Mouse (Mus musculus) forebrain, embryonic 16.5 days (tissue): ENCODE measurements at regions not wholly inside any gene's neighbourhood (a gene's known extent, or its start where the extent isn't known, plus 50 kb on each side); places are given as distances from the start of the nearest gene placed in this dataset.

Experiments used
- ATAC-seq: fragments of 200-750 bp; cut with Nextera tagmentation; 2 replicates; pipeline ENCODE4 v1.8.0; 2017; ENCODE audit warnings: mild to moderate bottlenecking, moderate library complexity
- H3K27ac ChIP-seq: fragments of 300-500 bp; sonication (generic); 2 replicates; pipeline ENCODE4 v1.5.1; 2014; ENCODE audit warnings: low read length, control low read depth
- H3K27me3 ChIP-seq: fragments of 300-500 bp; sonication (generic); replicated peaks from 2 replicates; pipeline ENCODE4 v1.6.1; 2014; ENCODE audit warnings: low read length; ENCODE audit not compliant: control insufficient read depth, insufficient read depth
- H3K36me3 ChIP-seq: fragments of 300-500 bp; sonication (generic); 2 replicates; pipeline ENCODE4 v1.6.1; 2014; ENCODE audit not compliant: control insufficient read depth, insufficient read depth
- H3K4me1 ChIP-seq: fragments of 300-500 bp; sonication (generic); replicated peaks from 2 replicates; pipeline ENCODE4 v1.6.1; 2014; ENCODE audit warnings: low read length; ENCODE audit not compliant: control insufficient read depth, insufficient read depth
- H3K4me2 ChIP-seq: fragments of 300-500 bp; sonication (generic); 2 replicates; pipeline ENCODE4 v1.6.1; 2014; ENCODE audit warnings: mild to moderate bottlenecking, low read length, control low read depth
- H3K4me3 ChIP-seq: fragments of 300-500 bp; sonication (generic); replicated peaks from 2 replicates; pipeline ENCODE4 v1.5.1; 2014; ENCODE audit warnings: mild to moderate bottlenecking, low read length, control low read depth
- H3K9ac ChIP-seq: fragments of 300-500 bp; sonication (generic); replicated peaks from 2 replicates; pipeline ENCODE4 v1.6.1; 2014; ENCODE audit warnings: low read depth, low read length, control low read depth
- H3K9me3 ChIP-seq: fragments of 300-500 bp; sonication (generic); 2 replicates; pipeline ENCODE4 v1.6.1; 2016; ENCODE audit warnings: low read length; ENCODE audit not compliant: control insufficient read depth
- WGBS: fragments of 180-500 bp; shearing (Covaris S2); extraction: QIAGEN DNeasy Blood & Tissue Kit; methylation state at CpG from one replicate; pipeline ENCODE4 v1.1.7; 2014; 5-methylcytosine and 5-hydroxymethylcytosine counted together

DNA sequence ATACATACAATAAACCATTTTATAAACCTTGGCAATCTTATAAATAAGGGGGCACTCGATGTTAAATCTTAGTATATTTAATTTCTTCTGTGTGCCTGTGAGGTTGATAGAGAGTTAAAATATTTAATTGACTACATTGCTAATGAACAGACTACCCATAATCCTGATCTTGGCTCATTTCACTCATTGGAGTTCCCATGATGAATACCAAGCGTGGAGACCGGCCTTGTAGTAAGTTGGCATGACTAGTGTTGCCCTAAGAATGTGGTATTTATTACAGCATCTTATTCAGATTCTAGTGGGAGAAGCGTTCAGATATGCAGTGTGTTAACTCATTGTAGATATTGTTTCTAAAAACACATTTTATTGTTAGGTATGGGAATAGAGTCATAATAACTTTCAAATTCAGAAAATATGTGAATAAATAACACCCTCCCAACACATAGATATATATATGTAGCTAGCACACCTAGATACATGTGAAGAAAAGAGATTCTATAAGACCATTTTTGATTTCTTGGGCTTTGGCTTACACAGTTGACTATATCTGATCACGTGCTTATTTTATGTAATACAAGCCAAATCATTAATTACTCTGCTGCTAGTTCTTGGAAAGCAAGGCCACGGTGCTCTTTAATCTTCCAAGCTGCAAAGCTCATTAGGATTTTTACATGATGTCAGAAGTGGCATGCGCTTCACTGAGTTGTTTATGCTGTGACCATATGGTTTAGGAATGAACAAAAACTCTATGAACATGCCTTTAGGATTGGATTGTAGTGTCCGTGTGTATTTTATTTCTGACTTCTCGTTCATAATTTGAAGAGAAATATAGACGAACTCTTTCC is 232.0 kb downstream of the Mef2c start:
- WGBS = 6% methylated on average over 10 of the region's 10 CpGs
- no peaks in the 10 kb centered on the region for H3K9me3 ChIP-seq
- no peaks in the 10 kb centered on the region for H3K27me3 ChIP-seq
- peak overlapping the region; percentile 93 for H3K27ac ChIP-seq
- H3K4me1 ChIP-seq = no peaks in the 10 kb centered on the region
- peak overlapping the region; percentile 48 for H3K4me3 ChIP-seq
- H3K4me2 ChIP-seq = peak overlapping the region; percentile 66
- H3K9ac ChIP-seq = peak overlapping the region; percentile 65
- 0 out of 2 replicates have a peak, but pooled peaks cover 8% of the 10 kb centered on the region for H3K36me3 ChIP-seq
- ATAC-seq = 0 out of 2 replicates have a peak, but pooled peaks have one; percentile 1

DNA sequence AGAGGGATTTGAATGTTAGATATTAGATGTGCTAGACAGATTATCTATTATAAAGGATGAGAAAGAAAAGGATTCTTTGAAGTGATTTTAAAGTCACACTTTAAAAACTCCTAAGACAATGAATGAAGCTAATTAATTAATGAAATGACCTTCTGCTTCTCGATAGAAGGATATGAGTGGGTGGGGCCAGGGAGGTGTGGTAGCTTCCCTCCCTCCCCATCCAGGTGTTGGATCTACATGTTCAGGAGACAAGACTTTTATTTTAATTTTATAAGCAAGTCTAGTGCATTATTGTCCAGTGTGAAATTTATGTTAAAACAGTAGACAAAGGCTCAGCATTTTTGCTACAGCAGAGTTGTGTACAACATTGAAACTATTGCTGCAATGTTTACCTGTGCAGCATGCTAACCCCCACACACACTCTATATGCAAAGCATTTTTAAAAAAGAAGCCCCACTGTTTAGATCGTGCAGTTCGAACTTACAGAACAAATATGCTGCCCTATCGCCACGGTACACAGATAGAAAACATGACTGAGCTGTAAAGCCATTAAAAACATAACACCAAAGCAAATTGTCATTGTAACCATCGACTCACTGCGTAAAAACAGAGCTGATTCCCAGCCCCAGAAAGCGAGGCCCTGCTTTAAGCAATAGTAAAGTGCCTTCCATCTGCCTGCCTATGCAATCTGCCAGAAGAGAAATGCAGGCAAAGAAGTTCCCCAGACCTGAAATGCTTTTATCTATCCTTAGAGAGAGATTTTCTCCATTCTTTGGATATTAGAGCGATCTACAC is 233.4 kb downstream of the Mef2c start:
- Histone ChIP-seq H3K36me3 (0 out of 2 replicates have a peak, but pooled peaks cover 11% of the 10 kb centered on the region), H3K9me3 (no peaks in the 10 kb centered on the region), H3K9ac (peak overlapping the region; percentile 82), H3K27ac (peak overlapping the region; percentile 98), H3K4me2 (peak overlapping the region; percentile 84), H3K4me1 (0 out of 2 replicates have a peak, but pooled peaks cover 2% of the 10 kb centered on the region), H3K27me3 (no peaks in the 10 kb centered on the region), H3K4me3 (peak overlapping the region; percentile 67)
- ATAC-seq = no peak
- WGBS = 0% methylated on average over 9 of the region's 9 CpGs

DNA sequence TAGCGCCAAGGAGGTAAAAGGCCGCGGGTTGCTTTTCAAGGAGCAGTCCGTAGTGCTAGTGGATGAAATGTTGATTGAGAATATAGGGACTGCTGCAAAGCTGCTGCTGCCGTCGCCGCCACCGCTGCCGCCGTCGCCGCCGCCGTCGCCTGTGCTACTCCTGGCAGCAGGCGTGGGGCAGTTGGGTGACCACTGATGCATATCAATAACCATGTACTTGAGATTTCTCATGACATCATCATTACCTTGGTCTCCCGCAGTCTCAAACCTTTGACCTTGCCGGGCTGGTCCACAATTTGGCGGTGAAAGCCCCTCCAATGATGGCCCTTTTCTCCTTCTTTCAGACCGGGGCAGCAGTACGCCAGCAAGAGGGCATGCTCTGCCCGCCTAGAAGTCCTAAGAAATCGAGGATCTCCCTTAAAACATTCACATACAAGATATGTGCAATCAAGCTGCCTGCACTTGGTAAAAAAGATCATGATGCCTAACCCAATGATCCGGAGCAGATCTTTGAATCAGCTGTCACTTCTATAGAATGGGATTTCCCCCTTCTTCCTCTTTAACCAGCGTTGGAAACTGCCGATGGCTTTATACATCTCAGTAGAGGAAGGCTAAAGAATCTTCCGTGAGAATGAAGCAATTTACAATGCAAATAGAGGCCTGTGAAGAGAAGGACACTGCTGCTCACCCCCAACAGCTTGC is 234.1 kb downstream of the Mef2c start:
- 0 out of 2 replicates have a peak, but pooled peaks cover 11% of the 10 kb centered on the region for H3K36me3 ChIP-seq
- H3K27me3 ChIP-seq = no peaks in the 10 kb centered on the region
- peak overlapping the region; percentile 84 for H3K4me2 ChIP-seq
- WGBS = under 1% methylated on average over 27 of the region's 27 CpGs
- no peaks in the 10 kb centered on the region for H3K9me3 ChIP-seq
- peak overlapping the region; percentile 82 for H3K9ac ChIP-seq
- no peak for ATAC-seq
- peak overlapping the region; percentile 98 for H3K27ac ChIP-seq
- peak overlapping the region; percentile 67 for H3K4me3 ChIP-seq
- 0 out of 2 replicates have a peak, but pooled peaks cover 2% of the 10 kb centered on the region for H3K4me1 ChIP-seq

DNA sequence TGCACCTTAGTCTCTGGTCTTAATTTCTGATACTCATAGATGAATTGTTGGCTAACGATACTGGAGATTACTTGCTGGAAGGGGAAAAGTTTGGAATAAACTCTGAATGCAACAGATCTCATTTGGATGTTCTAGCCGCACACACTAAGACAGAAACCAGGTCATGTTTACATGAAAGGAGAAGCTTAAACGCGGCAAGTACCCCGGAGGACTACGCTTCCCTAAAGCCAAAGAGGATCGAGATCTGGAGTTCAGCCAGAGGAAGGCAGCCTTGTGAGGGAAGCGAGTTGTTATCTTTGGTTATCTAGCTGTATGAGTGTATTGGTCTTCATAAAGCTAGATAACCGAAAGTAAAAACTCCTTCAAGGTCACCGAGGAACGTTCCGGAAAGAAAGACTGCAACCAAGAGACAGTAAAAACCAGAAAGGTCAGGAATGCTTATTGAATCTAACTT is 234.7 kb downstream of the Mef2c start:
- ATAC-seq = no peak
- H3K4me1 ChIP-seq = 0 out of 2 replicates have a peak, but pooled peaks cover 4% of the 10 kb centered on the region
- WGBS = 2% methylated on average over 12 of the region's 12 CpGs
- H3K9me3 ChIP-seq = no peaks in the 10 kb centered on the region
- no peaks in the 10 kb centered on the region for H3K27me3 ChIP-seq
- H3K27ac ChIP-seq = peak overlapping the region; percentile 98
- H3K9ac ChIP-seq = peak overlapping the region; percentile 82
- 0 out of 2 replicates have a peak, but pooled peaks cover 11% of the 10 kb centered on the region for H3K36me3 ChIP-seq
- H3K4me2 ChIP-seq = peak overlapping the region; percentile 84
- peak overlapping the region; percentile 67 for H3K4me3 ChIP-seq

DNA sequence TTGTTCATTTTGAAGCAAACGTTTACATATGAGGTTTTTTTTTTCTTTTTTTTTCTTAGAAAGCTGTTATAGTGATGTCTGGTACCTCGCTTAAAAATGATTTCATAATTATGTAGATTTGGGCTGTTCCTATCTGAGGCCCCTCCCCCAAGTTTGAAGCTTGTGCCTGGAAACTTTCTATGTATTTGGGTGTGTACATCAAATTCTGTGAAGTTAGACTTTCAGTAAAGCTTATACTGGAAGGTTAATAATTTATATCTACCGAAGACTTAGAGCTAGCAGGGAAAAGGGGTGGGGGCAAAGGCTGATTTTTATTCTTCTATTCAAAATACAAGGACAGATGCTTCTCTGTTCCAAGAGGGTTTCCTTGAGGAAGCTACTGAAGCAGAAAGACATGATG is 235.3 kb downstream of the Mef2c start:
- Histone ChIP-seq H3K27me3 (no peaks in the 10 kb centered on the region), H3K4me1 (peaks cover 4% of the 10 kb centered on the region; the same call in 1 of the 2 replicates), H3K36me3 (0 out of 2 replicates have a peak, but pooled peaks cover 11% of the 10 kb centered on the region), H3K4me3 (peak overlapping the region; percentile 67), H3K9ac (peak overlapping the region; percentile 82), H3K27ac (peak overlapping the region; percentile 98), H3K9me3 (no peaks in the 10 kb centered on the region), H3K4me2 (peak overlapping the region; percentile 84)
- WGBS = 0% methylated on average over 3 of the region's 3 CpGs
- ATAC-seq = no peak

DNA sequence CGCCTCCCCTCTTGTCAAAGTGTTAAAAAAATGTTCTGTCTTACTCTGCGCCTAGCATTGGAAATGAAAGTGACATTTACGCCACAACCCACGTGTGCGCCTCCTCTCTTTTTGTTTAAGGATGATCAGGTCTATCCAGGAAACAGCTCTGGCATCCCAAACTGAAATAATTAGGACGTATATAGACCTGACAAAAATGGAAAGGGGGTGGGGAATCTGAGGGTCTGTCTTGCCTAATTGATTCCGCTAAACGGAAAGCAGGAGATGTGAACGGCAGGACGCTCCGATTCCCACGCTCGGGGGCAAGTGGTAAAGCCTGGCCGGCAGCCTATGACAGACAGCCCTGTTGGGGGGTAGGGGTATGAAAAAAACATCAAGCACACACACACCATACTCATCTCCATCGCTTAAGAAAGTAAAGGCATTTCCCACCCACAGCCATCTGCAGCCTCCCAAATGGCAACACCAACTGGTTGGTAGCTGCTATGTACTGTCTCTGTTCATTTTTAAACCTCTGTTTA is 235.8 kb downstream of the Mef2c start:
- H3K27me3 ChIP-seq = no peaks in the 10 kb centered on the region
- 0 out of 2 replicates have a peak, but pooled peaks cover 11% of the 10 kb centered on the region for H3K36me3 ChIP-seq
- H3K27ac ChIP-seq = peak overlapping the region; percentile 98
- H3K4me2 ChIP-seq = peak overlapping the region; percentile 84
- H3K4me1 ChIP-seq = peaks cover 7% of the 10 kb centered on the region
- no peaks in the 10 kb centered on the region for H3K9me3 ChIP-seq
- WGBS = 0% methylated on average over 15 of the region's 15 CpGs
- H3K9ac ChIP-seq = peak overlapping the region; percentile 82
- peak; percentile 68 for ATAC-seq
- peak overlapping the region; percentile 67 for H3K4me3 ChIP-seq

DNA sequence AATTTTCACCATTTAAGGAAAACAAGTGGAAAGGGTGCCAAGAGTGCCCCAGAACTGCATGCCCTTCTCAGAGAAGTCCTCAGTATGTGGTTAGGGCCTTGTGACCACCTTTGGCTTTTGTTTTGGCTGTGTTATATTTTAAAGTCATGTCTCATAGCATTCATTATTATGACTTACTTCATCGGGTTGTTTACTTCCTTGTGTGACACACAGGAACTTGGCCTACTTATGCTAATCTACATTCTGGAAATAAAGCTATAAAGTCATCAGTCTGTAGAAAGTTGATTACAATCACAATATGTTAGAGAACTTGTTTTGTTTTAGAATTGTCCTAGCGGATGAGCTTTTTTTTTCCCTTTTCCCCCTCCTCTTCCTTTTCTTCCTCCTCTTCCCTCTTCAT is 236.3 kb downstream of the Mef2c start:
- H3K27me3 ChIP-seq = no peaks in the 10 kb centered on the region
- peak overlapping the region; percentile 98 for H3K27ac ChIP-seq
- no peaks in the 10 kb centered on the region for H3K9me3 ChIP-seq
- peak overlapping the region; percentile 84 for H3K4me2 ChIP-seq
- peaks cover 12% of the 10 kb centered on the region for H3K4me1 ChIP-seq
- WGBS = 7% methylated on average over 2 of the region's 2 CpGs
- no peak for ATAC-seq
- peak overlapping the region; percentile 82 for H3K9ac ChIP-seq
- H3K4me3 ChIP-seq = peak overlapping the region; percentile 67
- H3K36me3 ChIP-seq = 0 out of 2 replicates have a peak, but pooled peaks cover 11% of the 10 kb centered on the region

DNA sequence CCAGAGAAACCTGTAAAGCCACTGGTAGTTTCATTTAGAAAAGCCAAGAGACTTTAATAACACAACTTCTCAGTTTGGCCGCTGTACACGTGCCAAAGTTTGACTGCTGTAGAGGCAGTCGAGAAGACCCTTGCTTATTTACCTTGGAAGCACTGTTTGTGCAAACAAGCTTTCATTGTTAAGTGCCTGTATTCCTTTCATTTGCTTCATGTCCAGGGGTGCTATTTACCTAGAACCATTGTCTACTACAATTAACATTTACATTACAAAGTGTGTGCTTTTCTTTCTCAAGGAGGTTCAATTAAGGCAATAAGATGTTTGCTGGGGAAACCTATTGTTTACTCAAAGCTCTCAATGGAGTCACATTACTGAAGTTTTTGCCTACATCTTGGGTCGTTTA is 236.9 kb downstream of the Mef2c start:
- no peak for ATAC-seq
- WGBS = 2% methylated on average over 4 of the region's 4 CpGs
- H3K4me2 ChIP-seq = peak overlapping the region; percentile 84
- no peaks in the 10 kb centered on the region for H3K9me3 ChIP-seq
- peak overlapping the region; percentile 67 for H3K4me3 ChIP-seq
- no peaks in the 10 kb centered on the region for H3K27me3 ChIP-seq
- H3K9ac ChIP-seq = peak overlapping the region; percentile 82
- H3K4me1 ChIP-seq = peaks cover 19% of the 10 kb centered on the region
- peak overlapping the region; percentile 98 for H3K27ac ChIP-seq
- H3K36me3 ChIP-seq = 0 out of 2 replicates have a peak, but pooled peaks cover 11% of the 10 kb centered on the region
